Mouse (Mus musculus) brain, adult 10 weeks (tissue): Measurements from ENCODE around the gene Dph3. TPM values are rescaled to one million over a fixed set of nuclear protein-coding genes. Genes with fewer than 3 reads are reported as not detected.

Source experiments
- polyA plus RNA-seq: library from polyadenylated mRNA; stranded (reverse); fragments of 350-450 nt; fragmentation: Illumina TruSeq; extraction: RNeasy Lipid Tissue Mini Kit (QIAGEN cat#74804); gene quantifications from one replicate; pipeline ENCODE4 v1.2.3, GENCODE M21; 2015; ENCODE audit warnings: low read depth, low replicate concordance

Dph3 gene
- 65.6 TPM for polyA plus RNA-seq

GRCm38 (mm10) chr14:32085486-32086201, at the start of gene Dph3:
Dph3 (minus strand) TSS chr14:32085729.

GRCm38 (mm10) chr14:32084761-32085485, 606 bp downstream of the Dph3 start, which contains the start of gene Oxnad1:
Oxnad1 (plus strand) TSS chr14:32085374.

Other genes starting within 250 kb of the Dph3 start
- 1.7 TPM for gene Galnt15, start 56.7 kb downstream of the Dph3 start, polyA plus RNA-seq
- gene Oxnad1, start 355 bp downstream of the Dph3 start, polyA plus RNA-seq, result 24.6 TPM
- not detected for gene Msmb, start 56.3 kb upstream of the Dph3 start, polyA plus RNA-seq
- 76.2 TPM for gene Ncoa4, start 74.1 kb upstream of the Dph3 start, polyA plus RNA-seq
- gene Timm23, start 116.2 kb upstream of the Dph3 start, polyA plus RNA-seq, result 179 TPM
- 24.9 TPM for gene Parg, start 116.2 kb upstream of the Dph3 start, polyA plus RNA-seq
- 72.2 TPM for gene Ogdhl, start 236.3 kb upstream of the Dph3 start, polyA plus RNA-seq